Mouse (Mus musculus) forebrain, embryonic 16.5 days (tissue): ENCODE measurements around the gene Icam4. TPM values are rescaled to one million over a fixed set of nuclear protein-coding genes. Genes with fewer than 3 reads are reported as not detected.

Experiments used
- ATAC-seq: fragments of 200-750 bp; cut with Nextera tagmentation; 2 replicates; pipeline ENCODE4 v1.8.0; 2017; ENCODE audit warnings: mild to moderate bottlenecking, moderate library complexity
- H3K27ac ChIP-seq: fragments of 300-500 bp; sonication (generic); 2 replicates; pipeline ENCODE4 v1.5.1; 2014; ENCODE audit warnings: low read length, control low read depth
- H3K27me3 ChIP-seq: fragments of 300-500 bp; sonication (generic); replicated peaks from 2 replicates; pipeline ENCODE4 v1.6.1; 2014; ENCODE audit warnings: low read length; ENCODE audit not compliant: control insufficient read depth, insufficient read depth
- H3K36me3 ChIP-seq: fragments of 300-500 bp; sonication (generic); 2 replicates; pipeline ENCODE4 v1.6.1; 2014; ENCODE audit not compliant: control insufficient read depth, insufficient read depth
- H3K4me1 ChIP-seq: fragments of 300-500 bp; sonication (generic); replicated peaks from 2 replicates; pipeline ENCODE4 v1.6.1; 2014; ENCODE audit warnings: low read length; ENCODE audit not compliant: control insufficient read depth, insufficient read depth
- H3K4me2 ChIP-seq: fragments of 300-500 bp; sonication (generic); 2 replicates; pipeline ENCODE4 v1.6.1; 2014; ENCODE audit warnings: mild to moderate bottlenecking, low read length, control low read depth
- H3K4me3 ChIP-seq: fragments of 300-500 bp; sonication (generic); replicated peaks from 2 replicates; pipeline ENCODE4 v1.5.1; 2014; ENCODE audit warnings: mild to moderate bottlenecking, low read length, control low read depth
- H3K9ac ChIP-seq: fragments of 300-500 bp; sonication (generic); replicated peaks from 2 replicates; pipeline ENCODE4 v1.6.1; 2014; ENCODE audit warnings: low read depth, low read length, control low read depth
- H3K9me3 ChIP-seq: fragments of 300-500 bp; sonication (generic); 2 replicates; pipeline ENCODE4 v1.6.1; 2016; ENCODE audit warnings: low read length; ENCODE audit not compliant: control insufficient read depth
- WGBS: fragments of 180-500 bp; shearing (Covaris S2); extraction: QIAGEN DNeasy Blood & Tissue Kit; methylation state at CpG from one replicate; pipeline ENCODE4 v1.1.7; 2014; 5-methylcytosine and 5-hydroxymethylcytosine counted together
- polyA plus RNA-seq: library from polyadenylated mRNA; unstranded; fragments of >200 nt; fragmentation: Nextera tagmentation; extraction: Ambion mirVana; gene quantifications from 2 replicates; pipeline ENCODE4 v1.2.1, GENCODE M21; 2015

Gene Icam4
- polyA plus RNA-seq, 1 experiment from 2014 or later, result not detected

- Histone ChIP-seq H3K4me1 (peaks cover 42% of the 10 kb centered on the region), H3K36me3 (no peaks in the 10 kb centered on the region)
Measured at GRCm38 (mm10) chr9:21030781-21031250, 1.6 kb downstream of the Icam4 start.

GRCm38 (mm10) chr9:21031251-21031895 is 2.2 kb downstream of the Icam4 start:
- Histone ChIP-seq H3K36me3 (no peaks in the 10 kb centered on the region), H3K4me2 (peak overlapping the region; percentile 99), H3K27me3 (peaks cover 69% of the 10 kb centered on the region), H3K9ac (peak overlapping the region; percentile 64), H3K9me3 (no peaks in the 10 kb centered on the region), H3K27ac (no peak overlapping the region), H3K4me3 (peak overlapping the region; percentile 61), H3K4me1 (peaks cover 42% of the 10 kb centered on the region)
- WGBS, result under 1% methylated on average over 36 of the region's 36 CpGs
- ATAC-seq, result peak; percentile 75

More at GRCm38 (mm10) chr9:21030781-21031250, 1.6 kb downstream of the Icam4 start:
- Histone ChIP-seq H3K9me3 (no peaks in the 10 kb centered on the region), H3K9ac (no peak overlapping the region), H3K4me3 (peak overlapping the region; percentile 61), H3K4me2 (peak overlapping the region; percentile 99), H3K27me3 (peaks cover 64% of the 10 kb centered on the region), H3K27ac (no peak overlapping the region)
- 0% methylated on average over 13 of the region's 13 CpGs for WGBS
- peak; percentile 37 for ATAC-seq

DNA sequence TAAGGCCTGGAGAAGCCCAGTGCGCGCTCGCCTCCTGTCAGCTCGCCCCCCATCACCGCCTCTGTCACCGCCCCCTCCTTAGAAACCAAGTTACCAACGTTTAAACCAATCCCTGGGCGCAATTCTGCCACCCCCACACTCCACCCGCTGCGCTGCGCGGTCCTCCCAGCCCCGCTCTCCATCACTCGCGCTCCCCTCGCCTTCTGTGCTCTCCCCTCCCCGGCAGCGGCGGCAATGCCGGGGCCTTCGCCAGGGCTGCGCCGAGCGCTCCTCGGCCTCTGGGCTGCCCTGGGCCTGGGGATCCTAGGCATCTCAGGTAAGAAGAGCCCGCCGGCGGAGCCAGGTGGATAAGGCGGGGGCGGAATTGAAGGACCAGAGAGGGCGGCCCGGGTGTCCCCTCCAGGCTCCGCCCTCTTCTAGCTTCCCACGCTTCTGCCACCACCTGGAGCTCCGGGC is 2.8 kb downstream of the Icam4 start, which contains the start of gene Icam5:
Gene Icam5 (plus strand): TSS at position 178 of the 456 bp plus-strand sequence.
- peak within 1 kb of the TSS; percentile 64 for H3K9ac ChIP-seq
- no peaks in the 10 kb centered on the region for H3K9me3 ChIP-seq
- no peak within 1 kb of the TSS for H3K27ac ChIP-seq
- no peaks in the 10 kb centered on the region for H3K36me3 ChIP-seq
- ATAC-seq, result peak; percentile 68
- peak within 1 kb of the TSS; percentile 99 for H3K4me2 ChIP-seq
- peak within 1 kb of the TSS; percentile 61 for H3K4me3 ChIP-seq
- under 1% methylated on average over 35 of the region's 35 CpGs for WGBS
- peaks cover 48% of the 10 kb centered on the region for H3K4me1 ChIP-seq
- H3K27me3 ChIP-seq, result peaks cover 75% of the 10 kb centered on the region

- Histone ChIP-seq H3K9ac (peak overlapping the region; percentile 64; the same call in 1 of the 2 replicates), H3K9me3 (no peaks in the 10 kb centered on the region), H3K4me2 (peak overlapping the region; percentile 99), H3K4me3 (peak overlapping the region; percentile 61), H3K27me3 (peaks cover 80% of the 10 kb centered on the region), H3K27ac (no peak overlapping the region), H3K4me1 (peaks cover 52% of the 10 kb centered on the region), H3K36me3 (no peaks in the 10 kb centered on the region)
- WGBS, result 2% methylated on average over 7 of the region's 7 CpGs
- ATAC-seq, result no peak
Measured at GRCm38 (mm10) chr9:21032491-21032890, 3.3 kb downstream of the Icam4 start.

DNA sequence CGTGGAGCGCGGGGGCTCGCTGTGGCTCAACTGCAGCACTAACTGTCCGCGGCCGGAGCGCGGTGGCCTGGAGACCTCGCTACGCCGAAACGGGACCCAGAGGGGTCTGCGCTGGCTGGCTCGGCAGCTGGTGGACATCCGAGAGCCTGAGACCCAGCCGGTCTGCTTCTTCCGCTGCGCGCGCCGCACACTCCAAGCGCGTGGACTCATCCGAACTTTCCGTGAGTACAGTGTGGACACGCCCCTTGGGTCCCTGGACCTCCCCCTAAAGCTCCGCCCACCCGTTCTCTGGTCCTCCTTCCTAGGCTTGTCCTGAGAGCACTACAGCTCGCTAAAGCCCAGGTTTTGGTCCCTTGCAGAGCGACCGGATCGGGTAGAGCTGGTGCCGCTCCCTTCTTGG is 4.0 kb downstream of the Icam4 start:
- no peaks in the 10 kb centered on the region for H3K9me3 ChIP-seq
- H3K36me3 ChIP-seq, result no peaks in the 10 kb centered on the region
- peak; percentile 16; the same call in 1 of the 2 replicates for ATAC-seq
- H3K4me1 ChIP-seq, result peaks cover 56% of the 10 kb centered on the region
- under 1% methylated on average over 34 of the region's 34 CpGs for WGBS
- peaks cover 86% of the 10 kb centered on the region for H3K27me3 ChIP-seq
- no peak overlapping the region for H3K9ac ChIP-seq
- peak overlapping the region; percentile 99 for H3K4me2 ChIP-seq
- H3K27ac ChIP-seq, result no peak overlapping the region
- peak overlapping the region; percentile 37 for H3K4me3 ChIP-seq

DNA sequence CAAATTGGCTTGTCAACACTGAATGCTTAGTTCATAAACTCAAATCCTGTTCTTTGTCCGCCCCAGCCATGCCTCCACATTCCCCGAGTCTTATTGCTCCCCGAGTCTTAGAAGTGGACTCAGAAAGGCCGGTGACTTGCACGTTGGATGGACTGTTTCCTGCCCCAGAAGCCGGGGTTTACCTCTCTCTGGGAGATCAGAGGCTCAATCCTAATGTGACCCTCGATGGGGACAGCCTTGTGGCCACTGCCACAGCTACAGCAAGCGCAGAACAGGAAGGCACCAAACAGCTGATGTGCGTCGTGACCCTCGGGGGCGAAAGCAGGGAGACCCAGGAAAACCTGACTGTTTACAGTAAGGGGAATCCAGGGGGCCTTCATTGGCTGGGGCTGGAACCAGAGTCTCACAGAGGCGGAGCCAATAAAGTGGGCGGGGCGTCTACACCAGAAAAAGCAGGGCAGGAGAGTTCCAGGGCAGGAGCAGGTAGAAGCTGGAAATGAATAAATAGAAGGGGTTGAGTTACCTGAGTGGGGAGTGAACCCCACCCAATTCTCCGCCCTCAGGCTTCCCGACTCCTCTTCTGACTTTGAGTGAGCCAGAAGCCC is 5.4 kb downstream of the Icam4 start:
- Histone ChIP-seq H3K27ac (no peak overlapping the region), H3K27me3 (peaks cover 87% of the 10 kb centered on the region), H3K9ac (no peak overlapping the region), H3K4me2 (no peak overlapping the region), H3K9me3 (no peaks in the 10 kb centered on the region), H3K4me3 (no peak overlapping the region), H3K36me3 (no peaks in the 10 kb centered on the region), H3K4me1 (peaks cover 51% of the 10 kb centered on the region)
- no peak for ATAC-seq
- WGBS, result 4% methylated on average over 17 of the region's 17 CpGs

- Histone ChIP-seq H3K27ac (no peak overlapping the region), H3K4me1 (peaks cover 45% of the 10 kb centered on the region), H3K9me3 (no peaks in the 10 kb centered on the region), H3K4me3 (no peak overlapping the region), H3K36me3 (no peaks in the 10 kb centered on the region), H3K27me3 (peaks cover 80% of the 10 kb centered on the region), H3K9ac (no peak overlapping the region), H3K4me2 (no peak overlapping the region)
- ATAC-seq, result no peak
- WGBS, result 13% methylated on average over 9 of the region's 9 CpGs
Measured at GRCm38 (mm10) chr9:21035586-21035985, 6.4 kb downstream of the Icam4 start.

DNA sequence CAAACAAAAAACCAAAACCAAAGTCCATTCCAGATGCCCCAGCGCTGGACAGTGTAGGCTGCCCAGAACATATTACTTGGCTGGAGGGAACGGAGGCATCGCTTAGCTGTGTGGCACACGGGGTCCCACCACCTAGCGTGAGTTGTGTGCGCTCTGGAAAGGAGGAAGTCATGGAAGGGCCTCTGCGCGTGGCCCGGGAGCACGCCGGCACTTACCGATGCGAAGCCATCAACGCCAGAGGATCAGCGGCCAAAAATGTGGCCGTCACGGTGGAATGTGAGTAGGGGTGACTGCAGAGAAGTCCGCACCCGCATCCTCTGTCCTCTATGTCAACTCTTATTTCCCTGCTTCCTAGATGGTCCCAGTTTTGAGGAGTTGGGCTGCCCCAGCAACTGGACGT is 7.0 kb downstream of the Icam4 start:
- Histone ChIP-seq H3K36me3 (no peaks in the 10 kb centered on the region), H3K4me3 (no peak overlapping the region), H3K9me3 (no peaks in the 10 kb centered on the region), H3K4me2 (no peak overlapping the region), H3K27me3 (peaks cover 79% of the 10 kb centered on the region), H3K4me1 (peaks cover 42% of the 10 kb centered on the region), H3K27ac (no peak overlapping the region), H3K9ac (no peak overlapping the region)
- 6% methylated on average over 20 of the region's 20 CpGs for WGBS
- no peak for ATAC-seq

DNA sequence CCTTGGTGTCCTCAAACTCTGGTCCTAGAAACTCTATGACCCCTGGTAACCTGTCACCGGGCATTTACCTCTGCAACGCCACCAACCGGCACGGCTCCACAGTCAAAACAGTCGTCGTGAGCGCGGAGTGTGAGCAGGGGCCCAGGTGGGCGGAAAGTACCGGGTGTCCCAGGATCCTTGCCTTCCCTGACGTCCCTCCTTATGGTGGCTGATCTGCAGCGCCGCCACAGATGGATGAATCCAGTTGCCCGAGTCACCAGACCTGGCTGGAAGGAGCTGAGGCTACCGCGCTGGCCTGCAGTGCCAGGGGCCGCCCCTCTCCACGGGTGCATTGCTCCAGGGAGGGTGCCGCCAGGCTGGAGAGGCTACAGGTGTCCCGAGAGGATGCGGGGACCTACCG is 7.5 kb downstream of the Icam4 start:
- Histone ChIP-seq H3K27ac (no peak overlapping the region), H3K36me3 (no peaks in the 10 kb centered on the region), H3K9me3 (no peaks in the 10 kb centered on the region), H3K27me3 (peaks cover 76% of the 10 kb centered on the region), H3K4me3 (peak overlapping the region; percentile 57), H3K4me1 (peaks cover 39% of the 10 kb centered on the region), H3K9ac (no peak overlapping the region), H3K4me2 (peak overlapping the region; percentile 74)
- ATAC-seq, result no peak
- 1% methylated on average over 22 of the region's 22 CpGs for WGBS
